12 mouse cellular contexts compared by ENCODE assay signal in the genomic region with DNA sequence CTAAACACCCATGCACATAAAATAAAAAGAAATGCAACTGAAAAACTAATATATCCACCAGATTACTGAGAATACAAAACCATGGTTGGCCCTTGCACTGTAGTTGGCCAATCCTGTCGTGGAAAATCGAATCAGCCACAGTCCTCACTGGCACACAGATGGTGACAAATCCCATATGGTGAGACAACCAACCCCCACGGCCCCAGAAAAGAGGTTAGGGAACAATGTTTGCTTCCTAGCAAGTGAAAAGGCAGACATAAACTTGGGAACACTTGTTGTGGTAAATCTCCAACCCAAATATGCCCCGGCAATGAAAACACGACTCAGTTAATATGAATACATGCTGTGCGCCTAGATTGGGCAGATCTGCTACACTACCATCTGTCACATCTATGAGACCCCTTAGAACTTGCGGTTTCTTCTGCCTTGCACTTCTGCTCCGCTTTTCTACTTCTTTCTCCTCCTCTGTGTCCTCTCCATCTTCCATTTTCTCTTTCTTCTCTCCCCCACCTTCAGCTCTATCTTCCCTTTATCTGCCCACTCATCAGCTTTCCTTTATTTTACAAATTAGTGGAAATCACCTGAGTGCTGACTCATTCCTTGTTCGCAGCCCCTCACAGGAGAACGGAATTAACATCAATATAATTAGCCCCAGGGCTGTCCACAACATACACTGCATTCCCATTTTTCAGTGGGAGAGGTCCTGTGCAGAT. TPM values are rescaled to one million over a fixed set of nuclear protein-coding genes. Genes with fewer than 3 reads are reported as not detected.
DNase-seq lines count a peak whose midpoint lies in the region; ATAC-seq and TF ChIP-seq lines count a peak whose summit lies in the region.
"Had no signal": no experiment of that assay in that cellular context is flagged by ENCODE, and none has a peak within 500 bp of the region (broad histone marks: within the 10 kb centered on the region; RNA-seq: fewer than 3 reads in every experiment).

No protein-coding gene starts in this region.

- H3K27me3 ChIP-seq in hindbrain, postnatal 0 days (ENCODE audit: insufficient read depth, low read length) = no peaks in the 10 kb centered on the region
- H3K27me3 ChIP-seq in hindbrain, embryonic 12.5 days = no peaks in the 10 kb centered on the region
- no peaks in the 10 kb centered on the region for H3K27me3 ChIP-seq in limb, embryonic 13.5 days
- H3K27me3 ChIP-seq: Patski had no signal

- no peak for TF ChIP-seq CTCF in hindbrain, postnatal 0 days (IDR thresholded peaks at IDR 0.05; ENCODE audit: low read depth)
- no peak for TF ChIP-seq CTCF in bone marrow macrophage, adult 2 months (IDR thresholded peaks at IDR 0.05; ENCODE audit: low read depth, low read length)

- no peak overlapping the region for H3K9ac ChIP-seq in hindbrain, postnatal 0 days (replicated peaks; ENCODE audit: low read length)
- no peak overlapping the region for H3K9ac ChIP-seq in hindbrain, embryonic 12.5 days
- H3K9ac ChIP-seq in limb, embryonic 13.5 days = no peak overlapping the region

- TF ChIP-seq POLR2A in bone marrow macrophage, adult 2 months (IDR thresholded peaks at IDR 0.05; ENCODE audit: borderline replicate concordance, low read depth, low read length) = no peak

- H3K27ac ChIP-seq in hindbrain, postnatal 0 days = peak overlapping the region; percentile 5; the same call in 1 of the 2 replicates
- H3K27ac ChIP-seq in hindbrain, embryonic 12.5 days = no peak overlapping the region
- H3K27ac ChIP-seq in bone marrow macrophage, adult 2 months (ENCODE audit: insufficient read depth, low read depth, low read length) = peak overlapping the region; percentile 81
- peak overlapping the region; percentile 39; the same call in 1 of the 2 replicates for H3K27ac ChIP-seq in limb, embryonic 13.5 days

- H3K9me3 ChIP-seq in hindbrain, postnatal 0 days (ENCODE audit: low read length) = no peaks in the 10 kb centered on the region
- no peaks in the 10 kb centered on the region for H3K9me3 ChIP-seq in hindbrain, embryonic 12.5 days (replicated peaks)
- H3K9me3 ChIP-seq in limb, embryonic 13.5 days = no peaks in the 10 kb centered on the region

- DNase-seq in cerebellum, adult 18-20 months = peak; percentile 29 to 31
- DNase-seq in hindbrain, postnatal 0 days (ENCODE audit: low spot score) = peak; percentile 16
- DNase-seq in urinary bladder, postnatal 25 days (ENCODE audit: low spot score) = no peak
- no peak for DNase-seq in kidney, adult 18-20 months
- DNase-seq: spleen, adult 18-20 months had no signal

- ATAC-seq in cerebellum, adult (ENCODE audit: insufficient number of reproducible peaks, low FRiP score, low TSS enrichment) = no peak
- ATAC-seq in hindbrain, postnatal 0 days = no peak
- no peak for ATAC-seq in hindbrain, embryonic 12.5 days (ENCODE audit: low FRiP score)
- no peak for ATAC-seq in limb, embryonic 13.5 days (ENCODE audit: low FRiP score, low read depth)
- ATAC-seq: Patski had no signal

- no peaks in the 10 kb centered on the region for H3K36me3 ChIP-seq in hindbrain, postnatal 0 days (ENCODE audit: insufficient read depth, low read length)
- H3K36me3 ChIP-seq in hindbrain, embryonic 12.5 days = no peaks in the 10 kb centered on the region
- no peaks in the 10 kb centered on the region for H3K36me3 ChIP-seq in limb, embryonic 13.5 days

- H3K4me2 ChIP-seq in hindbrain, postnatal 0 days (ENCODE audit: low read depth, low read length) = peak overlapping the region; percentile 30; the same call in 1 of the 2 replicates
- H3K4me2 ChIP-seq in hindbrain, embryonic 12.5 days (replicated peaks) = no peak overlapping the region
- peak overlapping the region; percentile 53 for H3K4me2 ChIP-seq in limb, embryonic 13.5 days (replicated peaks)

- 44% methylated on average over 10 of the region's 10 CpGs for WGBS in hindbrain, postnatal 0 days
- WGBS in hindbrain, embryonic 12.5 days = 62% methylated on average over 10 of the region's 10 CpGs
- 42% methylated on average over 10 of the region's 10 CpGs for WGBS in limb, embryonic 13.5 days

- H3K4me1 ChIP-seq in hindbrain, postnatal 0 days (ENCODE audit: insufficient read depth, low read length) = peaks cover 10% of the 10 kb centered on the region; the same call in 1 of the 2 replicates
- H3K4me1 ChIP-seq in hindbrain, embryonic 12.5 days = peaks cover 9% of the 10 kb centered on the region; the same call in 1 of the 2 replicates
- peaks cover 31% of the 10 kb centered on the region for H3K4me1 ChIP-seq in bone marrow macrophage, adult 2 months (ENCODE audit: control insufficient read depth, insufficient read depth, low read length)
- H3K4me1 ChIP-seq in limb, embryonic 13.5 days = peaks cover 29% of the 10 kb centered on the region

- no peak overlapping the region for H3K4me3 ChIP-seq in hindbrain, postnatal 0 days (ENCODE audit: low read length)
- H3K4me3 ChIP-seq in hindbrain, embryonic 12.5 days = no peak overlapping the region
- H3K4me3 ChIP-seq in bone marrow macrophage, adult 2 months (ENCODE audit: insufficient read depth, low read length) = peak overlapping the region; percentile 22; the same call in 1 of the 2 replicates
- H3K4me3 ChIP-seq in limb, embryonic 13.5 days = peak overlapping the region; percentile 29

RNA-seq across cellular contexts. Expression of a gene that starts 5.1 kb away (rescaled TPM):
- 0.47 TPM in 1 of 2 replicates, not detected in the other for total RNA-seq in hindbrain, postnatal 0 days (2014; rRNA removed)
- 0.25 and 0.26 TPM in 2 replicates for polyA plus RNA-seq in hindbrain, postnatal 0 days (2015; fragmentation: Nextera tagmentation; extraction: Ambion mirVana)
- 0.52 and 0.61 TPM in 2 replicates for polyA plus RNA-seq in hindbrain, embryonic 12.5 days (2016; fragmentation: Nextera tagmentation; extraction: Ambion mirVana)
- not detected in 2 replicates for polyA plus RNA-seq in bone marrow macrophage, adult 2 months (2012; ENCODE audit: insufficient read depth, insufficient read length, missing spikeins)
- 0.14 TPM in 1 of 2 replicates, not detected in the other for polyA plus RNA-seq in limb, embryonic 13.5 days (2015; fragmentation: Nextera tagmentation; extraction: Ambion mirVana)
- total RNA-seq: neutrophil, adult 5-6 weeks had no signal
- polyA plus RNA-seq: kidney, embryonic 14.5 days; Patski had no signal

RNA-seq across cellular contexts. Expression of a gene that starts 51.6 kb away (rescaled TPM):
- total RNA-seq in hindbrain, postnatal 0 days (2014; rRNA removed) = 273 and 312 TPM in 2 replicates
- 231 and 241 TPM in 2 replicates for polyA plus RNA-seq in hindbrain, postnatal 0 days (2015; fragmentation: Nextera tagmentation; extraction: Ambion mirVana)
- polyA plus RNA-seq in hindbrain, embryonic 12.5 days (2016; fragmentation: Nextera tagmentation; extraction: Ambion mirVana) = 230 and 240 TPM in 2 replicates
- 96.4 and 109 TPM in 2 replicates for polyA plus RNA-seq in bone marrow macrophage, adult 2 months (2012; ENCODE audit: insufficient read depth, insufficient read length, missing spikeins)
- polyA plus RNA-seq in limb, embryonic 13.5 days (2015; fragmentation: Nextera tagmentation; extraction: Ambion mirVana) = 246 and 254 TPM in 2 replicates

Comparison
In these comparisons a context has a peak if more than half of its experiments do, and no peak if none do; other contexts are left out.
1. DNase-seq: peak in cerebellum, adult 18-20 months (2 of 2) and hindbrain, postnatal 0 days (single experiment); none in urinary bladder, postnatal 25 days (single experiment) and kidney, adult 18-20 months (single experiment).
2. H3K4me3 ChIP-seq: peak in bone marrow macrophage, adult 2 months (single experiment) and limb, embryonic 13.5 days (single experiment); none in hindbrain, postnatal 0 days (single experiment) and hindbrain, embryonic 12.5 days (single experiment).